Mouse (Mus musculus) lung, adult 2 months (tissue): ENCODE measurements around the gene Krcc1.

ENCODE experiments used
- CTCF ChIP-seq: fragments of 200-500 bp; IDR thresholded peaks from 2 replicates; pipeline ENCODE4 v1.5.1; 2011; ENCODE audit warnings: mild to moderate bottlenecking, low read length, control low read depth; ENCODE audit not compliant: insufficient read depth
- POLR2A ChIP-seq: fragments of 200-500 bp; IDR thresholded peaks from 2 replicates; pipeline ENCODE4 v1.6.1; 2011; ENCODE audit warnings: low read depth, mild to moderate bottlenecking, control low read depth, low read length, borderline replicate concordance; ENCODE audit errors: extremely low read depth

DNA sequence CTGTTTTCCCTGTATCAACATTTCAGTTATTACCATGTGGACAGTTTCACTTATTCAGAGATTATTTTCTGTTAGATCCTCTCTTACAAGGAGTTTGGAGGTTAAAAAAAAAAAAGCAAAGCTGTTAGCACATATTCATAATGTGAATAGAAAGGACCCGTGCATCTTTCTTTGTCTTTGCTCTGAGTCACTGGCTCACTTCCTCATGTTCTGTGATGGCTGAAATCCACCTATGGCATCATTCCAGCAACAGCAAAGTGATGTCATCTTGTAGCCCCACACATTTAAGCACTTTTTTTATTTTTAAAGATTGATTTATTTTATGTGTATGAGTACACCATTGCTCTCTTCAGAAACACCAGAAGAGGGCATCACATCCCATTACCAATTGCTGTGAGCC, 7.9 kb downstream of the Krcc1 start:
- TF ChIP-seq POLR2A (no peak), CTCF (no peak)
